Mouse (Mus musculus) C2C12 (cell line): Measurements from ENCODE around the gene Ptprn2. TPM values are rescaled to one million over a fixed set of nuclear protein-coding genes. Genes with fewer than 3 reads are reported as not detected.

ENCODE experiments used
- H3K27me3 ChIP-seq: one replicate; pipeline ENCODE4 v1.6.1; 2011; ENCODE audit not compliant: control insufficient read depth, insufficient read depth, insufficient read length
- H3K36me3 ChIP-seq: one replicate; pipeline ENCODE4 v1.6.1; 2011; ENCODE audit not compliant: control insufficient read depth, insufficient read depth
- H3K4me3 ChIP-seq: one replicate; pipeline ENCODE4 v1.5.1; 2011; ENCODE audit warnings: mild to moderate bottlenecking, control low read depth; ENCODE audit not compliant: poor library complexity, insufficient read depth, severe bottlenecking
- H3K79me2 ChIP-seq: one replicate; pipeline ENCODE4 v1.6.1; 2011; ENCODE audit not compliant: control insufficient read depth, insufficient read depth
- H3K79me3 ChIP-seq: one replicate; pipeline ENCODE4 v1.6.1; 2011; ENCODE audit warnings: low read depth, control low read depth
- H3ac ChIP-seq: one replicate; pipeline ENCODE3; 2011; ENCODE audit warnings: low read depth; ENCODE audit not compliant: control insufficient read depth, insufficient read length
- CEBPB ChIP-seq: IDR thresholded peaks from one replicate; pipeline ENCODE4 v1.6.1; 2011; ENCODE audit warnings: low read depth, mild to moderate bottlenecking, control low read depth, moderate library complexity
- CTCF ChIP-seq: IDR thresholded peaks from one replicate; pipeline ENCODE4 v1.5.1; 2011; ENCODE audit not compliant: control insufficient read depth, insufficient read depth, insufficient read length
- FOSL1 ChIP-seq: IDR thresholded peaks from one replicate; pipeline ENCODE4 v1.8.0; 2011; ENCODE audit warnings: mild to moderate bottlenecking, low read length; ENCODE audit not compliant: poor library complexity, insufficient read depth, severe bottlenecking
- MAX ChIP-seq: IDR thresholded peaks from one replicate; pipeline ENCODE4 v1.6.1; 2011; ENCODE audit warnings: mild to moderate bottlenecking, control low read depth
- MYOD1 ChIP-seq: IDR thresholded peaks from one replicate; pipeline ENCODE4 v1.6.1; 2011; ENCODE audit warnings: low read depth; ENCODE audit not compliant: control insufficient read depth, insufficient read length
- MYOG ChIP-seq: IDR thresholded peaks from one replicate; pipeline ENCODE4 v1.6.1; 2011; ENCODE audit not compliant: control insufficient read depth, insufficient read length; ENCODE audit errors: extremely low read depth
- USF1 ChIP-seq: IDR thresholded peaks from one replicate; pipeline ENCODE4 v1.6.1; 2011; ENCODE audit warnings: low read depth, mild to moderate bottlenecking, control low read depth, moderate library complexity
- polyA plus RNA-seq: library from polyadenylated mRNA; unstranded; fragments of >200 nt; fragmentation: generic; extraction: Trizol; gene quantifications from one replicate; pipeline ENCODE4 v1.2.1, GENCODE M21; 2012; ENCODE audit warnings: missing spikeins

Ptprn2 gene
- polyA plus RNA-seq, 1 experiment: 0.41 TPM

- Histone ChIP-seq H3K4me3 (no peak overlapping the region), H3K27me3 (no peaks in the 10 kb centered on the region), H3K79me3 (peaks cover 8% of the 10 kb centered on the region), H3K79me2 (peaks cover 9% of the 10 kb centered on the region), H3K36me3 (peaks cover 5% of the 10 kb centered on the region), H3ac (no peak overlapping the region)
- no peak for TF ChIP-seq USF1
- no peak for TF ChIP-seq FOSL1
- no peak for TF ChIP-seq MYOD1
- no peak for TF ChIP-seq MYOG
- no peak for TF ChIP-seq MAX
- no peak for TF ChIP-seq CTCF
- TF ChIP-seq CEBPB: no peak
These were observed 674.2 kb downstream of the Ptprn2 start for GRCm38 (mm10) chr12:117159669-117160210.

GRCm38 (mm10) chr12:117160211-117160891 is 674.8 kb downstream of the Ptprn2 start:
- Histone ChIP-seq H3ac (no peak overlapping the region), H3K4me3 (no peak overlapping the region), H3K36me3 (peaks cover 5% of the 10 kb centered on the region), H3K27me3 (no peaks in the 10 kb centered on the region), H3K79me2 (peaks cover 8% of the 10 kb centered on the region), H3K79me3 (peaks cover 8% of the 10 kb centered on the region)
- TF ChIP-seq FOSL1 (no peak), CEBPB (no peak), MAX (no peak), MYOG (no peak), MYOD1 (no peak), USF1 (no peak), CTCF (no peak)

- TF ChIP-seq CEBPB: no peak
- peak; percentile 84 for TF ChIP-seq MYOD1
- H3K79me2 ChIP-seq: peaks cover 8% of the 10 kb centered on the region
- H3K27me3 ChIP-seq: no peaks in the 10 kb centered on the region
- H3K4me3 ChIP-seq: no peak overlapping the region
- H3K79me3 ChIP-seq: peaks cover 8% of the 10 kb centered on the region
- H3ac ChIP-seq: no peak overlapping the region
- H3K36me3 ChIP-seq: peaks cover 5% of the 10 kb centered on the region
These were observed 676.7 kb downstream of the Ptprn2 start for GRCm38 (mm10) chr12:117162180-117162579.

- no peak overlapping the region for H3ac ChIP-seq
- TF ChIP-seq USF1 (no peak), MYOG (no peak), CTCF (no peak), MAX (no peak), FOSL1 (no peak), MYOD1 (no peak), CEBPB (no peak)
- H3K36me3 ChIP-seq: peaks cover 5% of the 10 kb centered on the region
- peaks cover 6% of the 10 kb centered on the region for H3K79me3 ChIP-seq
- H3K79me2 ChIP-seq: peaks cover 8% of the 10 kb centered on the region
- no peaks in the 10 kb centered on the region for H3K27me3 ChIP-seq
- no peak overlapping the region for H3K4me3 ChIP-seq
These were observed 678.3 kb downstream of the Ptprn2 start for GRCm38 (mm10) chr12:117163789-117164188.

- peaks cover 6% of the 10 kb centered on the region for H3K79me3 ChIP-seq
- H3K36me3 ChIP-seq: no peaks in the 10 kb centered on the region
- no peak overlapping the region for H3ac ChIP-seq
- H3K79me2 ChIP-seq: peaks cover 8% of the 10 kb centered on the region
- no peaks in the 10 kb centered on the region for H3K27me3 ChIP-seq
- TF ChIP-seq MYOG (no peak), CTCF (no peak), MAX (no peak), FOSL1 (no peak), MYOD1 (no peak)
- no peak overlapping the region for H3K4me3 ChIP-seq
These were observed 680.7 kb downstream of the Ptprn2 start for GRCm38 (mm10) chr12:117166266-117166665.

GRCm38 (mm10) chr12:117169670-117170069 is 684.1 kb downstream of the Ptprn2 start:
- no peaks in the 10 kb centered on the region for H3K27me3 ChIP-seq
- H3ac ChIP-seq: no peak overlapping the region
- H3K4me3 ChIP-seq: no peak overlapping the region
- H3K79me3 ChIP-seq: no peaks in the 10 kb centered on the region
- H3K79me2 ChIP-seq: peaks cover 8% of the 10 kb centered on the region
- no peaks in the 10 kb centered on the region for H3K36me3 ChIP-seq
- TF ChIP-seq USF1: no peak
- no peak for TF ChIP-seq MYOD1
- TF ChIP-seq CTCF: no peak
- no peak for TF ChIP-seq FOSL1
